Mouse (Mus musculus) adrenal gland, adult 2 months (tissue): ENCODE measurements around the gene Leo1. TPM values are rescaled to one million over a fixed set of nuclear protein-coding genes. Genes with fewer than 3 reads are reported as not detected.
"Not testable (repeated sequence)": the region's sequence is repeated elsewhere in the genome, so short reads cannot be mapped to it uniquely, and the experiment has no call there.

ENCODE experiments used
- DNase-seq: peaks from one replicate; pipeline ENCODE4 v3.0.0; 2021
- polyA plus RNA-seq: library from polyadenylated mRNA; depleted of rRNA; stranded (reverse); fragments of >200 nt; gene quantifications from 2 replicates; pipeline ENCODE4 v1.2.3, GENCODE M21; 2012; rRNA removed
- total RNA-seq, 2 experiments: library from RNA; stranded (reverse); gene quantifications; 2 replicates each; pipeline ENCODE4 v1.2.3; 2021

Leo1 gene
- total and polyA plus RNA-seq, 3 experiments: 1.4 to 31.7 (median 21.8) TPM

- no peak for DNase-seq
Measured at GRCm38 (mm10) chr9:75467581-75467980, 26.3 kb downstream of the Leo1 start.

- DNase-seq: no peak
Measured at GRCm38 (mm10) chr9:75468297-75468696, 27.0 kb downstream of the Leo1 start.

GRCm38 (mm10) chr9:75477212-75477611 is 35.9 kb downstream of the Leo1 start:
- DNase-seq: no peak

GRCm38 (mm10) chr9:75479106-75479725 is 37.9 kb downstream of the Leo1 start:
- no peak for DNase-seq

- no peak for DNase-seq
Measured at GRCm38 (mm10) chr9:75480536-75481075, 39.3 kb downstream of the Leo1 start.

GRCm38 (mm10) chr9:75485231-75485630 is 43.9 kb downstream of the Leo1 start:
- DNase-seq: no peak

GRCm38 (mm10) chr9:75488255-75488654 is 46.9 kb downstream of the Leo1 start:
- not testable (repeated sequence) for DNase-seq

GRCm38 (mm10) chr9:75494407-75495005 is 53.2 kb downstream of the Leo1 start:
- DNase-seq: no peak

GRCm38 (mm10) chr9:75495945-75496344 is 54.6 kb downstream of the Leo1 start:
- DNase-seq: no peak

GRCm38 (mm10) chr9:75498571-75498970 is 57.2 kb downstream of the Leo1 start:
- DNase-seq: no peak

GRCm38 (mm10) chr9:75504311-75504710 is 63.0 kb downstream of the Leo1 start:
- DNase-seq: no peak

- DNase-seq: no peak
Measured at GRCm38 (mm10) chr9:75511236-75511939, 70.1 kb downstream of the Leo1 start.

GRCm38 (mm10) chr9:75515464-75516113 is 74.3 kb downstream of the Leo1 start:
- peak; percentile 38 for DNase-seq

Other genes with a start within 250 kb of the Leo1 start
- 1 to 10 TPM; 2.5 to 3.7 TPM for gene Myo5c, start 209.5 kb upstream of the Leo1 start, total RNA-seq
- 0.38 and 1.4 TPM in 2 replicates for gene Myo5c, start 209.5 kb upstream of the Leo1 start, polyA plus RNA-seq
- 10 to 100 TPM; 35.4 to 62.6 TPM for gene Gnb5, start 135.2 kb upstream of the Leo1 start, total RNA-seq
- gene Gnb5, start 135.2 kb upstream of the Leo1 start, polyA plus RNA-seq: 31.1 and 35.5 TPM in 2 replicates
- under 1 TPM; 0.23 to 0.24 TPM for gene Bcl2l10, start 93.8 kb upstream of the Leo1 start, total RNA-seq
- gene Bcl2l10, start 93.8 kb upstream of the Leo1 start, polyA plus RNA-seq: 0.13 and 0.20 TPM in 2 replicates
- gene Mapk6, start 31.5 kb upstream of the Leo1 start, total RNA-seq: 10 to 100 TPM; 36.2 to 39.0 TPM
- 8.5 and 11.7 TPM in 2 replicates for gene Mapk6, start 31.5 kb upstream of the Leo1 start, polyA plus RNA-seq
- gene Tmod3, start 118.1 kb downstream of the Leo1 start, total RNA-seq: 10 to 100 TPM; 58.6 to 63.1 TPM
- 4.7 and 4.8 TPM in 2 replicates for gene Tmod3, start 118.1 kb downstream of the Leo1 start, polyA plus RNA-seq
- gene Tmod2, start 169.8 kb downstream of the Leo1 start, total RNA-seq: 10 to 100 TPM in 1 of 2 experiments, 1 to 10 TPM in 1; 9.4 to 14.4 TPM
- gene Tmod2, start 169.8 kb downstream of the Leo1 start, polyA plus RNA-seq: 0.51 and 0.81 TPM in 2 replicates
- 10 to 100 TPM in 1 of 2 experiments, 1 to 10 TPM in 1; 10.0 to 18.3 TPM for gene Lysmd2, start 184.2 kb downstream of the Leo1 start, total RNA-seq
- gene Lysmd2, start 184.2 kb downstream of the Leo1 start, polyA plus RNA-seq: 30.3 and 50.1 TPM in 2 replicates
- 10 to 100 TPM; 22.7 to 31.2 TPM for gene Scg3, start 242.5 kb downstream of the Leo1 start, total RNA-seq
- gene Scg3, start 242.5 kb downstream of the Leo1 start, polyA plus RNA-seq: 77.0 and 113 TPM in 2 replicates